Mouse (Mus musculus): ENCODE data around the gene Mad2l1bp. TPM values are rescaled to one million over a fixed set of nuclear protein-coding genes. Genes with fewer than 3 reads are reported as not detected.

Gene Mad2l1bp
- polyA plus RNA-seq, 1 experiment from 2014 or later = 44.4 TPM

- Histone ChIP-seq H3K27ac (no peak overlapping the region), H3K9ac (no peak overlapping the region), H3K4me2 (no peak overlapping the region), H3K27me3 (no peaks in the 10 kb centered on the region), H3K36me3 (peaks cover 89% of the 10 kb centered on the region), H3K4me1 (replicated peaks) (peaks cover 37% of the 10 kb centered on the region), H3K4me3 (replicated peaks) (no peak overlapping the region), H3K9me3 (replicated peaks) (no peaks in the 10 kb centered on the region)
- 89% methylated on average over 12 of the region's 12 CpGs for WGBS (ENCODE audit: insufficient replicate concordance)
- DNase-seq (no peak), ATAC-seq (ENCODE audit: low read depth) (no peak)
Measured at GRCm38 (mm10) chr17:46165460-46165859, 12.1 kb upstream of the Mad2l1bp start.

GRCm38 (mm10) chr17:46164791-46165190 is 11.4 kb upstream of the Mad2l1bp start:
- Histone ChIP-seq H3K27me3 (no peaks in the 10 kb centered on the region), H3K4me3 (replicated peaks) (no peak overlapping the region), H3K4me2 (no peak overlapping the region), H3K36me3 (peaks cover 83% of the 10 kb centered on the region), H3K27ac (no peak overlapping the region), H3K9me3 (replicated peaks) (no peaks in the 10 kb centered on the region), H3K9ac (no peak overlapping the region), H3K4me1 (replicated peaks) (peaks cover 37% of the 10 kb centered on the region)
- WGBS (ENCODE audit: insufficient replicate concordance) = 91% methylated on average over 10 of the region's 10 CpGs
- DNase-seq = no peak
- ATAC-seq (ENCODE audit: low read depth) = no peak

GRCm38 (mm10) chr17:46164301-46164700 is 10.9 kb upstream of the Mad2l1bp start:
- Histone ChIP-seq H3K4me1 (replicated peaks) (peaks cover 37% of the 10 kb centered on the region), H3K9ac (no peak overlapping the region), H3K9me3 (replicated peaks) (no peaks in the 10 kb centered on the region), H3K27ac (no peak overlapping the region), H3K36me3 (peaks cover 78% of the 10 kb centered on the region), H3K27me3 (no peaks in the 10 kb centered on the region), H3K4me3 (replicated peaks) (no peak overlapping the region), H3K4me2 (no peak overlapping the region)
- DNase-seq (no peak), ATAC-seq (ENCODE audit: low read depth) (no peak)
- WGBS (ENCODE audit: insufficient replicate concordance) = 91% methylated on average over 8 of the region's 8 CpGs

- H3K4me3 ChIP-seq (replicated peaks) = peak overlapping the region; percentile 96
- H3K9me3 ChIP-seq (replicated peaks) = no peaks in the 10 kb centered on the region
- no peaks in the 10 kb centered on the region for H3K27me3 ChIP-seq
- H3K4me1 ChIP-seq (replicated peaks) = peaks cover 40% of the 10 kb centered on the region
- H3K4me2 ChIP-seq = peak overlapping the region; percentile 92
- H3K9ac ChIP-seq = peak overlapping the region; percentile 97
- DNase-seq = no peak
- 25% methylated on average over 9 of the region's 9 CpGs for WGBS (ENCODE audit: insufficient replicate concordance)
- H3K27ac ChIP-seq = peak overlapping the region; percentile 91
- H3K36me3 ChIP-seq = peaks cover 65% of the 10 kb centered on the region
- no peak for ATAC-seq (ENCODE audit: low read depth)
Measured at GRCm38 (mm10) chr17:46162951-46163421, 9.6 kb upstream of the Mad2l1bp start.

GRCm38 (mm10) chr17:46162551-46162950 is 9.2 kb upstream of the Mad2l1bp start:
- H3K27ac ChIP-seq = peak overlapping the region; percentile 91
- 80% methylated on average over 7 of the region's 7 CpGs for WGBS (ENCODE audit: insufficient replicate concordance)
- H3K36me3 ChIP-seq = peaks cover 60% of the 10 kb centered on the region
- DNase-seq (no peak), ATAC-seq (ENCODE audit: low read depth) (no peak)
- H3K9me3 ChIP-seq (replicated peaks) = no peaks in the 10 kb centered on the region
- peak overlapping the region; percentile 96 for H3K4me3 ChIP-seq (replicated peaks)
- H3K9ac ChIP-seq = peak overlapping the region; percentile 97
- H3K4me1 ChIP-seq (replicated peaks) = peaks cover 39% of the 10 kb centered on the region
- peak overlapping the region; percentile 92 for H3K4me2 ChIP-seq
- H3K27me3 ChIP-seq = no peaks in the 10 kb centered on the region

- H3K4me3 ChIP-seq (replicated peaks) = peak overlapping the region; percentile 96
- H3K27ac ChIP-seq = peak overlapping the region; percentile 91
- H3K36me3 ChIP-seq = peaks cover 52% of the 10 kb centered on the region
- DNase-seq = no peak
- peak overlapping the region; percentile 92 for H3K4me2 ChIP-seq
- H3K9me3 ChIP-seq (replicated peaks) = no peaks in the 10 kb centered on the region
- H3K4me1 ChIP-seq (replicated peaks) = peaks cover 47% of the 10 kb centered on the region
- ATAC-seq (ENCODE audit: low read depth) = no peak
- no peaks in the 10 kb centered on the region for H3K27me3 ChIP-seq
- peak overlapping the region; percentile 97 for H3K9ac ChIP-seq
- 38% methylated on average over 9 of the region's 9 CpGs for WGBS (ENCODE audit: insufficient replicate concordance)
Measured at GRCm38 (mm10) chr17:46161710-46162109, 8.4 kb upstream of the Mad2l1bp start.

- DNase-seq (no peak), ATAC-seq (ENCODE audit: low read depth) (no peak)
Measured at GRCm38 (mm10) chr17:46161179-46161578, 7.8 kb upstream of the Mad2l1bp start.

GRCm38 (mm10) chr17:46160686-46161085 is 7.3 kb upstream of the Mad2l1bp start, which contains the start of gene Gtpbp2:
TSS of gene Gtpbp2 (plus strand) at chr17:46161032.
- Histone ChIP-seq H3K4me1 (replicated peaks) (peaks cover 58% of the 10 kb centered on the region), H3K4me2 (peak within 1 kb of the TSS; percentile 92), H3K27me3 (no peaks in the 10 kb centered on the region), H3K4me3 (replicated peaks) (peak within 1 kb of the TSS; percentile 96), H3K9me3 (replicated peaks) (no peaks in the 10 kb centered on the region), H3K36me3 (peaks cover 42% of the 10 kb centered on the region), H3K9ac (peak within 1 kb of the TSS; percentile 97), H3K27ac (peak within 1 kb of the TSS; percentile 99)
- ATAC-seq (ENCODE audit: low read depth) (peak; percentile 80), DNase-seq (peak; percentile 95)
- 1% methylated on average over 23 of the region's 23 CpGs for WGBS (ENCODE audit: insufficient replicate concordance)

More at GRCm38 (mm10) chr17:46161179-46161578, 7.8 kb upstream of the Mad2l1bp start:
- 0% methylated on average over 19 of the region's 19 CpGs for WGBS (ENCODE audit: insufficient replicate concordance)
- H3K27ac ChIP-seq = peak overlapping the region; percentile 91
- no peaks in the 10 kb centered on the region for H3K9me3 ChIP-seq (replicated peaks)
- H3K4me2 ChIP-seq = peak overlapping the region; percentile 92
- peaks cover 53% of the 10 kb centered on the region for H3K4me1 ChIP-seq (replicated peaks)
- H3K27me3 ChIP-seq = no peaks in the 10 kb centered on the region
- H3K4me3 ChIP-seq (replicated peaks) = peak overlapping the region; percentile 96
- H3K9ac ChIP-seq = peak overlapping the region; percentile 97
- peaks cover 47% of the 10 kb centered on the region for H3K36me3 ChIP-seq

GRCm38 (mm10) chr17:46160090-46160662 is 6.8 kb upstream of the Mad2l1bp start:
- Histone ChIP-seq H3K9ac (peak overlapping the region; percentile 91), H3K9me3 (replicated peaks) (no peaks in the 10 kb centered on the region), H3K4me1 (replicated peaks) (peaks cover 61% of the 10 kb centered on the region), H3K4me2 (peak overlapping the region; percentile 78), H3K36me3 (peaks cover 37% of the 10 kb centered on the region), H3K4me3 (replicated peaks) (peak overlapping the region; percentile 96), H3K27me3 (no peaks in the 10 kb centered on the region), H3K27ac (peak overlapping the region; percentile 99)
- whole genome bisulfite sequencing (ENCODE audit: insufficient replicate concordance) = under 1% methylated on average over 16 of the region's 16 CpGs
- DNase-seq (peak; percentile 95), ATAC-seq (ENCODE audit: low read depth) (peak; percentile 55)

GRCm38 (mm10) chr17:46159236-46159635 is 5.9 kb upstream of the Mad2l1bp start:
- Histone ChIP-seq H3K4me3 (replicated peaks) (peak overlapping the region; percentile 96), H3K27ac (peak overlapping the region; percentile 99), H3K4me2 (peak overlapping the region; percentile 78), H3K36me3 (peaks cover 27% of the 10 kb centered on the region), H3K9ac (peak overlapping the region; percentile 91), H3K27me3 (no peaks in the 10 kb centered on the region), H3K9me3 (replicated peaks) (no peaks in the 10 kb centered on the region), H3K4me1 (replicated peaks) (peaks cover 67% of the 10 kb centered on the region)
- DNase-seq (peak; percentile 81), ATAC-seq (ENCODE audit: low read depth) (peak; percentile 61)
- 13% methylated on average over 2 of the region's 2 CpGs for WGBS (ENCODE audit: insufficient replicate concordance)

GRCm38 (mm10) chr17:46157131-46157530 is 3.8 kb upstream of the Mad2l1bp start:
- Histone ChIP-seq H3K36me3 (peaks cover 10% of the 10 kb centered on the region), H3K4me3 (replicated peaks) (0 out of 2 replicates have a peak overlapping the region, but pooled peaks have one; percentile 3), H3K27me3 (no peaks in the 10 kb centered on the region), H3K9me3 (replicated peaks) (no peaks in the 10 kb centered on the region), H3K4me2 (peak overlapping the region; percentile 61), H3K9ac (peak overlapping the region; percentile 56), H3K27ac (peak overlapping the region; percentile 96), H3K4me1 (replicated peaks) (peaks cover 66% of the 10 kb centered on the region)
- DNase-seq (no peak), ATAC-seq (ENCODE audit: low read depth) (no peak)
- WGBS (ENCODE audit: insufficient replicate concordance) = 91% methylated on average over 8 of the region's 8 CpGs

GRCm38 (mm10) chr17:46156680-46157079 is 3.3 kb upstream of the Mad2l1bp start:
- peak; percentile 80 for DNase-seq
- Histone ChIP-seq H3K9ac (peak overlapping the region; percentile 59), H3K4me2 (peak overlapping the region; percentile 61), H3K36me3 (peaks cover 10% of the 10 kb centered on the region), H3K4me1 (replicated peaks) (peaks cover 66% of the 10 kb centered on the region), H3K4me3 (replicated peaks) (peak overlapping the region; percentile 37), H3K9me3 (replicated peaks) (no peaks in the 10 kb centered on the region), H3K27me3 (no peaks in the 10 kb centered on the region), H3K27ac (peak overlapping the region; percentile 96)
- peak; percentile 73 for ATAC-seq (ENCODE audit: low read depth)
- WGBS (ENCODE audit: insufficient replicate concordance) = 43% methylated on average over 5 of the region's 5 CpGs
